Mouse (Mus musculus) megakaryocyte, adult 5-6 weeks (primary cell): Measurements from ENCODE around the gene Gm11032. TPM values are rescaled to one million over a fixed set of nuclear protein-coding genes. Genes with fewer than 3 reads are reported as not detected.
"Not testable (repeated sequence)": the region's sequence is repeated elsewhere in the genome, so short reads cannot be mapped to it uniquely, and the experiment has no call there.

Experiments
- ATAC-seq: 2 replicates; pipeline ENCODE4 v1.8.0; 2016; ENCODE audit warnings: mild to moderate bottlenecking, inconsistent platforms; ENCODE audit not compliant: poor library complexity, severe bottlenecking
- total RNA-seq, 2 experiments: library from RNA; stranded (forward) in 1 of 2; stranded (reverse) in 1 of 2; fragments of 153-499, 151-499 nt in 1 of 2; fragments of 221-1000, 200-1000 nt in 1 of 2; gene quantifications; 2 replicates each; pipeline versions ENCODE4 v1.2.3 to v1.2.4; 2015 to 2017

Gene Gm11032
- not detected in 2 replicates for total RNA-seq (2015)
- total RNA-seq (2017), result not detected in 2 replicates

- no peak for ATAC-seq
Measured at GRCm38 (mm10) chr11:4620017-4620485, at the start of gene Gm11032. TSS of gene Gm11032 (plus strand) at chr11:4620067.

GRCm38 (mm10) chr11:4571491-4571901 lies 48.4 kb upstream of the Gm11032 start:
- no peak for ATAC-seq

GRCm38 (mm10) chr11:4576090-4576732 lies 43.7 kb upstream of the Gm11032 start:
- not testable (repeated sequence) for ATAC-seq

- no peak for ATAC-seq
Measured at GRCm38 (mm10) chr11:4577079-4577478, 42.8 kb upstream of the Gm11032 start.

- no peak for ATAC-seq
Measured at GRCm38 (mm10) chr11:4578682-4579081, 41.2 kb upstream of the Gm11032 start.

- peak; percentile 26; the same call in 1 of the 2 replicates for ATAC-seq
Measured at GRCm38 (mm10) chr11:4591811-4592210, 28.1 kb upstream of the Gm11032 start.

- ATAC-seq, result no peak
Measured at GRCm38 (mm10) chr11:4593491-4593848, 26.4 kb upstream of the Gm11032 start.

- ATAC-seq, result 0 out of 2 replicates have a peak, but pooled peaks have one; percentile 20
Measured at GRCm38 (mm10) chr11:4593849-4594607, 25.8 kb upstream of the Gm11032 start.

GRCm38 (mm10) chr11:4594608-4595500 lies 25.0 kb upstream of the Gm11032 start, which contains the start of gene Mtmr3:
TSS of gene Mtmr3 (minus strand) at chr11:4594863.
- peak; percentile 95 for ATAC-seq

- ATAC-seq, result no peak
Measured at GRCm38 (mm10) chr11:4598411-4598810, 21.5 kb upstream of the Gm11032 start.

- ATAC-seq, result peak; percentile 87
Measured at GRCm38 (mm10) chr11:4599916-4600315, 20.0 kb upstream of the Gm11032 start.

- no peak for ATAC-seq
Measured at GRCm38 (mm10) chr11:4601890-4602289, 18.0 kb upstream of the Gm11032 start.

- ATAC-seq, result peak; percentile 34
Measured at GRCm38 (mm10) chr11:4602691-4603441, 17.0 kb upstream of the Gm11032 start.

GRCm38 (mm10) chr11:4604441-4604840 lies 15.4 kb upstream of the Gm11032 start:
- ATAC-seq, result no peak

GRCm38 (mm10) chr11:4605414-4605813 lies 14.5 kb upstream of the Gm11032 start:
- no peak for ATAC-seq

GRCm38 (mm10) chr11:4606541-4606940 lies 13.3 kb upstream of the Gm11032 start:
- ATAC-seq, result no peak

GRCm38 (mm10) chr11:4611904-4612303 lies 8.0 kb upstream of the Gm11032 start:
- ATAC-seq, result no peak

- ATAC-seq, result no peak
Measured at GRCm38 (mm10) chr11:4620501-4621108, 738 bp downstream of the Gm11032 start.

GRCm38 (mm10) chr11:4621866-4622265 lies 2.0 kb downstream of the Gm11032 start:
- no peak for ATAC-seq
